Mouse (Mus musculus) embryo, embryonic 10 days (tissue): ENCODE results near the gene Gm10324.
"Not testable (repeated sequence)": the region's sequence is repeated elsewhere in the genome, so short reads cannot be mapped to it uniquely, and the experiment has no call there.

Experiments
- DNase-seq: peaks from one replicate; pipeline ENCODE4 v3.0.0-alpha.2; 2015; ENCODE audit warnings: low spot score

Gm10324 gene

DNA sequence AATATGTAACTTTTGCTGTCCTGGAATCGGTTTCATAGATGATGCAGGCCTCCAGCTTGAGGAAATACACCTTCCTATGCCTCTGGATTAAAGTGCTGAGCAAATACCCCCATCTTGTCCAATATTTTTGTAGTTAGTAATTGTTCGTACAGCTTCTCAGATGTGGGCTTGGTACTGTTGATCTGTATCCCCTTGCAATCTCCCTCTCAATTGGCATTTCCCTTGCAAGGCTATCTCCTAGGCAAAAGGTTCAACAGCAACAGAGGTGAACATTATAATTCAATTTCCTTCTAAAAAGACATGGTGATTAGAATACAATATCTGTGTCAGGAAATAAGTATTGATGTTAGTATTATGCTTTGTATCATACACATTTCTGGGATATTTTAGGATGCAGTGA is at the start of gene Gm10324:
Gm10324 (plus strand) TSS at position 301 of the 400 bp plus-strand sequence.
- DNase-seq: not testable (repeated sequence)
